Mouse (Mus musculus) T-helper 2 cell (primary cell): ENCODE data around the gene Psmb3.

ENCODE experiments used
- in situ Hi-C: fragments of 300-600 bp; cut with MboI, MseI; formaldehyde crosslinking; loops from one replicate; pipeline ENCODE4 v1.15.1; 2025; ENCODE audit warnings: high pct_unique_total_duplicates

Gene Psmb3

GRCm38 (mm10) chr11:97744718-97745330, 41.6 kb downstream of the Psmb3 start:
- in situ Hi-C loops: no loop called here

- in situ Hi-C loops: no loop called here
These were observed 42.1 kb downstream of the Psmb3 start for GRCm38 (mm10) chr11:97745331-97745721.

GRCm38 (mm10) chr11:97747773-97748172, 44.6 kb downstream of the Psmb3 start:
- in situ Hi-C loops: no loop called here

GRCm38 (mm10) chr11:97748496-97748895, 45.3 kb downstream of the Psmb3 start:
- in situ Hi-C loops: no loop called here

- in situ Hi-C loops: no loop called here
These were observed 50.1 kb downstream of the Psmb3 start for GRCm38 (mm10) chr11:97753277-97753676.

GRCm38 (mm10) chr11:97758125-97758524, 54.9 kb downstream of the Psmb3 start:
- in situ Hi-C loops: no loop called here

GRCm38 (mm10) chr11:97758942-97759341, 55.7 kb downstream of the Psmb3 start:
- in situ Hi-C loops: no loop called here

GRCm38 (mm10) chr11:97761638-97762037, 58.4 kb downstream of the Psmb3 start:
- in situ Hi-C loops: no loop called here
